Mouse (Mus musculus): Measurements from ENCODE around the gene Pp2d1. TPM values are rescaled to one million over a fixed set of nuclear protein-coding genes. Genes with fewer than 3 reads are reported as not detected.
"Not testable (repeated sequence)": the region's sequence is repeated elsewhere in the genome, so short reads cannot be mapped to it uniquely, and the experiment has no call there.

Pp2d1 gene
- polyA plus RNA-seq (2015; fragmentation: Nextera tagmentation; extraction: Ambion mirVana): 0.23 and 0.25 TPM in 2 replicates

GRCm38 (mm10) chr17:53539351-53539750, at the start of gene Pp2d1:
Pp2d1 (minus strand) TSS chr17:53539451.
- H3K4me1 ChIP-seq (ENCODE audit: control insufficient read depth, insufficient read depth, low read length); H3K9me3 ChIP-seq (replicated peaks; ENCODE audit: control insufficient read depth, low read length); H3K36me3 ChIP-seq (ENCODE audit: control insufficient read depth, insufficient read depth, low read length); ATAC-seq (ENCODE audit: insufficient read depth, low FRiP score); H3K27me3 ChIP-seq (ENCODE audit: control insufficient read depth, insufficient read depth, low read length); H3K4me3 ChIP-seq (replicated peaks; ENCODE audit: low read length); H3K27ac ChIP-seq (ENCODE audit: low read length); H3K9ac ChIP-seq (ENCODE audit: low read length); H3K4me2 ChIP-seq (ENCODE audit: low read depth, low read length): not testable (repeated sequence)
- WGBS: 72% methylated on average over 2 of the region's 2 CpGs

- WGBS: 73% methylated on average over 9 of the region's 9 CpGs
- no peak overlapping the region for H3K4me3 ChIP-seq (replicated peaks; ENCODE audit: low read length)
- no peak for ATAC-seq (ENCODE audit: insufficient read depth, low FRiP score)
- H3K4me2 ChIP-seq (ENCODE audit: low read depth, low read length): no peak overlapping the region
- H3K36me3 ChIP-seq (ENCODE audit: control insufficient read depth, insufficient read depth, low read length): no peaks in the 10 kb centered on the region
- no peaks in the 10 kb centered on the region for H3K27me3 ChIP-seq (ENCODE audit: control insufficient read depth, insufficient read depth, low read length)
- H3K4me1 ChIP-seq (ENCODE audit: control insufficient read depth, insufficient read depth, low read length): peaks cover 13% of the 10 kb centered on the region
- no peak overlapping the region for H3K9ac ChIP-seq (ENCODE audit: low read length)
- no peak overlapping the region for H3K27ac ChIP-seq (ENCODE audit: low read length)
- H3K9me3 ChIP-seq (replicated peaks; ENCODE audit: control insufficient read depth, low read length): no peaks in the 10 kb centered on the region
Observed at GRCm38 (mm10) chr17:53588097-53588855, 49.0 kb upstream of the Pp2d1 start.

- Histone ChIP-seq H3K4me3 (replicated peaks; ENCODE audit: low read length) (no peak overlapping the region), H3K4me1 (ENCODE audit: control insufficient read depth, insufficient read depth, low read length) (peaks cover 13% of the 10 kb centered on the region), H3K4me2 (ENCODE audit: low read depth, low read length) (no peak overlapping the region), H3K27me3 (ENCODE audit: control insufficient read depth, insufficient read depth, low read length) (no peaks in the 10 kb centered on the region), H3K36me3 (ENCODE audit: control insufficient read depth, insufficient read depth, low read length) (no peaks in the 10 kb centered on the region), H3K9ac (ENCODE audit: low read length) (no peak overlapping the region), H3K27ac (ENCODE audit: low read length) (0 out of 2 replicates have a peak overlapping the region, but pooled peaks have one; percentile 9), H3K9me3 (replicated peaks; ENCODE audit: control insufficient read depth, low read length) (no peaks in the 10 kb centered on the region)
- ATAC-seq (ENCODE audit: insufficient read depth, low FRiP score): peak; percentile 80; the same call in 1 of the 2 replicates
- WGBS: 42% methylated on average over 14 of the region's 14 CpGs
Observed at GRCm38 (mm10) chr17:53587074-53587851, 48.0 kb upstream of the Pp2d1 start.

GRCm38 (mm10) chr17:53583846-53584579, 44.8 kb upstream of the Pp2d1 start:
- no peak for ATAC-seq (ENCODE audit: insufficient read depth, low FRiP score)
- 79% methylated on average over 11 of the region's 11 CpGs for WGBS
- no peaks in the 10 kb centered on the region for H3K36me3 ChIP-seq (ENCODE audit: control insufficient read depth, insufficient read depth, low read length)
- no peak overlapping the region for H3K4me2 ChIP-seq (ENCODE audit: low read depth, low read length)
- H3K9me3 ChIP-seq (replicated peaks; ENCODE audit: control insufficient read depth, low read length): no peaks in the 10 kb centered on the region
- no peak overlapping the region for H3K27ac ChIP-seq (ENCODE audit: low read length)
- H3K9ac ChIP-seq (ENCODE audit: low read length): no peak overlapping the region
- H3K4me3 ChIP-seq (replicated peaks; ENCODE audit: low read length): no peak overlapping the region
- no peaks in the 10 kb centered on the region for H3K27me3 ChIP-seq (ENCODE audit: control insufficient read depth, insufficient read depth, low read length)
- peaks cover 13% of the 10 kb centered on the region for H3K4me1 ChIP-seq (ENCODE audit: control insufficient read depth, insufficient read depth, low read length)

GRCm38 (mm10) chr17:53582805-53583204, 43.6 kb upstream of the Pp2d1 start:
- Histone ChIP-seq H3K27ac (ENCODE audit: low read length) (no peak overlapping the region), H3K4me2 (ENCODE audit: low read depth, low read length) (no peak overlapping the region), H3K9ac (ENCODE audit: low read length) (no peak overlapping the region), H3K36me3 (ENCODE audit: control insufficient read depth, insufficient read depth, low read length) (no peaks in the 10 kb centered on the region), H3K4me1 (ENCODE audit: control insufficient read depth, insufficient read depth, low read length) (peaks cover 9% of the 10 kb centered on the region), H3K4me3 (replicated peaks; ENCODE audit: low read length) (no peak overlapping the region), H3K9me3 (replicated peaks; ENCODE audit: control insufficient read depth, low read length) (no peaks in the 10 kb centered on the region), H3K27me3 (ENCODE audit: control insufficient read depth, insufficient read depth, low read length) (no peaks in the 10 kb centered on the region)
- WGBS: 88% methylated on average over 7 of the region's 7 CpGs
- ATAC-seq (ENCODE audit: insufficient read depth, low FRiP score): no peak

GRCm38 (mm10) chr17:53582026-53582585, 42.9 kb upstream of the Pp2d1 start:
- ATAC-seq (ENCODE audit: insufficient read depth, low FRiP score): no peak
- no peak overlapping the region for H3K27ac ChIP-seq (ENCODE audit: low read length)
- 53% methylated on average over 4 of the region's 4 CpGs for WGBS

GRCm38 (mm10) chr17:53580237-53580636, 41.0 kb upstream of the Pp2d1 start:
- Histone ChIP-seq H3K4me2 (ENCODE audit: low read depth, low read length) (no peak overlapping the region), H3K4me1 (ENCODE audit: control insufficient read depth, insufficient read depth, low read length) (no peaks in the 10 kb centered on the region), H3K27ac (ENCODE audit: low read length) (no peak overlapping the region), H3K27me3 (ENCODE audit: control insufficient read depth, insufficient read depth, low read length) (no peaks in the 10 kb centered on the region), H3K36me3 (ENCODE audit: control insufficient read depth, insufficient read depth, low read length) (no peaks in the 10 kb centered on the region), H3K4me3 (replicated peaks; ENCODE audit: low read length) (no peak overlapping the region), H3K9ac (ENCODE audit: low read length) (no peak overlapping the region), H3K9me3 (replicated peaks; ENCODE audit: control insufficient read depth, low read length) (no peaks in the 10 kb centered on the region)
- no peak for ATAC-seq (ENCODE audit: insufficient read depth, low FRiP score)
- WGBS: 64% methylated on average over 3 of the region's 3 CpGs

More at GRCm38 (mm10) chr17:53582026-53582585, 42.9 kb upstream of the Pp2d1 start:
- Histone ChIP-seq H3K4me2 (ENCODE audit: low read depth, low read length) (no peak overlapping the region), H3K4me1 (ENCODE audit: control insufficient read depth, insufficient read depth, low read length) (peaks cover 6% of the 10 kb centered on the region), H3K36me3 (ENCODE audit: control insufficient read depth, insufficient read depth, low read length) (no peaks in the 10 kb centered on the region), H3K4me3 (replicated peaks; ENCODE audit: low read length) (no peak overlapping the region), H3K27me3 (ENCODE audit: control insufficient read depth, insufficient read depth, low read length) (no peaks in the 10 kb centered on the region), H3K9ac (ENCODE audit: low read length) (no peak overlapping the region), H3K9me3 (replicated peaks; ENCODE audit: control insufficient read depth, low read length) (no peaks in the 10 kb centered on the region)

- Histone ChIP-seq H3K27me3 (ENCODE audit: control insufficient read depth, insufficient read depth, low read length) (no peaks in the 10 kb centered on the region), H3K4me3 (replicated peaks; ENCODE audit: low read length) (no peak overlapping the region), H3K4me2 (ENCODE audit: low read depth, low read length) (no peak overlapping the region), H3K9ac (ENCODE audit: low read length) (no peak overlapping the region), H3K27ac (ENCODE audit: low read length) (no peak overlapping the region), H3K36me3 (ENCODE audit: control insufficient read depth, insufficient read depth, low read length) (no peaks in the 10 kb centered on the region), H3K9me3 (replicated peaks; ENCODE audit: control insufficient read depth, low read length) (no peaks in the 10 kb centered on the region), H3K4me1 (ENCODE audit: control insufficient read depth, insufficient read depth, low read length) (no peaks in the 10 kb centered on the region)
- no peak for ATAC-seq (ENCODE audit: insufficient read depth, low FRiP score)
- 58% methylated on average over 4 of the region's 4 CpGs for WGBS
Observed at GRCm38 (mm10) chr17:53579612-53580011, 40.4 kb upstream of the Pp2d1 start.

Data from stomach, embryonic 16.5 days (tissue).